Mouse (Mus musculus) cerebellum, adult 8-10 months (tissue): ENCODE measurements around the gene Dynlt1b.
"Not testable (repeated sequence)": the region's sequence is repeated elsewhere in the genome, so short reads cannot be mapped to it uniquely, and the experiment has no call there.

Source experiments
- DNase-seq: peaks from one replicate; pipeline ENCODE4 v3.0.0; 2022

Dynlt1b gene

GRCm38 (mm10) chr17:6467638-6468461 is 37.9 kb downstream of the Dynlt1b start:
- not testable (repeated sequence) for DNase-seq

- DNase-seq = not testable (repeated sequence)
These were observed 40.1 kb downstream of the Dynlt1b start for GRCm38 (mm10) chr17:6470031-6470430.

- not testable (repeated sequence) for DNase-seq
These were observed 40.8 kb downstream of the Dynlt1b start for GRCm38 (mm10) chr17:6470671-6471070.

GRCm38 (mm10) chr17:6475270-6475669 is 45.4 kb downstream of the Dynlt1b start:
- not testable (repeated sequence) for DNase-seq

- DNase-seq = not testable (repeated sequence)
These were observed 46.0 kb downstream of the Dynlt1b start for GRCm38 (mm10) chr17:6475913-6476312.

GRCm38 (mm10) chr17:6476495-6476947 is 46.6 kb downstream of the Dynlt1b start:
- DNase-seq = not testable (repeated sequence)

GRCm38 (mm10) chr17:6477026-6477425 is 47.1 kb downstream of the Dynlt1b start:
- not testable (repeated sequence) for DNase-seq

- not testable (repeated sequence) for DNase-seq
These were observed 51.1 kb downstream of the Dynlt1b start for GRCm38 (mm10) chr17:6480855-6481589.

- not testable (repeated sequence) for DNase-seq
These were observed 51.7 kb downstream of the Dynlt1b start for GRCm38 (mm10) chr17:6481590-6481963.

- DNase-seq = not testable (repeated sequence)
These were observed 52.3 kb downstream of the Dynlt1b start for GRCm38 (mm10) chr17:6482248-6482647.
